Mouse (Mus musculus) embryonic facial prominence, embryonic 15.5 days (tissue): ENCODE measurements around the gene Cdk14. TPM values are rescaled to one million over a fixed set of nuclear protein-coding genes. Genes with fewer than 3 reads are reported as not detected.

Experiments
- ATAC-seq: fragments of 200-750 bp; cut with Nextera tagmentation; 2 replicates; pipeline ENCODE4 v1.8.0; 2017; ENCODE audit warnings: low read depth, moderate TSS enrichment; ENCODE audit not compliant: insufficient number of reproducible peaks, low FRiP score, low TSS enrichment
- H3K27ac ChIP-seq: fragments of 300-500 bp; sonication (generic); replicated peaks from 2 replicates; pipeline ENCODE4 v1.5.1; 2015; ENCODE audit warnings: mild to moderate bottlenecking, inconsistent platforms
- H3K27me3 ChIP-seq: fragments of 300-500 bp; sonication (generic); 2 replicates; pipeline ENCODE4 v1.6.1; 2015; ENCODE audit warnings: inconsistent platforms
- H3K36me3 ChIP-seq: fragments of 300-500 bp; sonication (generic); 2 replicates; pipeline ENCODE4 v1.6.1; 2015; ENCODE audit warnings: mild to moderate bottlenecking, inconsistent platforms
- H3K4me1 ChIP-seq: fragments of 300-500 bp; sonication (generic); 2 replicates; pipeline ENCODE4 v1.6.1; 2015; ENCODE audit warnings: inconsistent platforms
- H3K4me2 ChIP-seq: fragments of 300-500 bp; sonication (generic); replicated peaks from 2 replicates; pipeline ENCODE4 v1.6.1; 2015; ENCODE audit warnings: mild to moderate bottlenecking, inconsistent platforms
- H3K4me3 ChIP-seq: fragments of 300-500 bp; sonication (generic); replicated peaks from 2 replicates; pipeline ENCODE4 v1.5.1; 2015; ENCODE audit warnings: mild to moderate bottlenecking, inconsistent platforms
- H3K9ac ChIP-seq: fragments of 300-500 bp; sonication (generic); 2 replicates; pipeline ENCODE4 v1.6.1; 2015; ENCODE audit warnings: inconsistent platforms
- H3K9me3 ChIP-seq: fragments of 300-500 bp; sonication (generic); replicated peaks from 2 replicates; pipeline ENCODE4 v1.6.1; 2016; ENCODE audit warnings: inconsistent platforms
- WGBS: fragments of 180-500 bp; shearing (Covaris S2); methylation state at CpG from one replicate; pipeline ENCODE4 v1.1.7; 2015; 5-methylcytosine and 5-hydroxymethylcytosine counted together
- polyA plus RNA-seq: library from polyadenylated mRNA; unstranded; fragments of >200 nt; fragmentation: Nextera tagmentation; extraction: Ambion mirVana; gene quantifications from 2 replicates; pipeline ENCODE4 v1.2.1, GENCODE M21; 2015

The Cdk14 gene
- polyA plus RNA-seq, 1 experiment from 2014 or later, result 24.5 TPM

DNA sequence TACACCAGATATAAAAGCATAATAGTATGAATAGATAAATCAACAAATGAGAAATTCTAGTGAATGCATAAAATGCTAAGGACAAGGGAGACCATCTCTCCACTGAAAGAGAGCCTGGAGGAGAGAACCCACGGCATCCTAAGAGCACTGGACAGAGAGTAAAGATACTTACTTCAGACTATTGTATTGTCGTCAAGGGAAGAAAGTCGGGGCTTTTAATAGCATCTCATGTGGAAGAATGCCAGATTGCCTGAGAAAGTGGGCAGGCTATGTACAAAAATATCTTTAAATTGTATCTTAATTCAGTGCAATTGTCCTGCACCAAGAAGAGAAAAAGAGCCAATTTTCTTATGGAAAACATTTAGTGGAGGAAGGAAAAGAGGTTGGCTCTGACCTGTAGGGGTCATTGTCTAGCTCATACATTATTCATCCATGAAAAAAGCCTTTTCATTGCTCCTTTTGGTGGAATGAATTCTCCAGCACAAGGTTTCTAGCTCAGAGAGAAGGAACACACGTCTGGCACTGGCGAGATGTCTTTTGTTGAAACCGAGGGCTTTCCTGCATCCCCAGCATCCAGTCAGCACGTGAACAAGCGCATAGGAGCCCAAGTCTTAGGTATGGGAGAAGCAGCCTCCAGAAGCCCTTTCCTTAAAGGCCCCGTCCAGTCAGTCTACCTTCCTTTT is 646.9 kb downstream of the Cdk14 start:
- H3K9ac ChIP-seq, result no peak overlapping the region
- no peak overlapping the region for H3K4me3 ChIP-seq
- 55% methylated on average over 9 of the region's 9 CpGs for WGBS
- H3K4me2 ChIP-seq, result no peak overlapping the region
- no peaks in the 10 kb centered on the region for H3K4me1 ChIP-seq
- H3K27me3 ChIP-seq, result no peaks in the 10 kb centered on the region
- H3K9me3 ChIP-seq, result no peaks in the 10 kb centered on the region
- no peaks in the 10 kb centered on the region for H3K36me3 ChIP-seq
- no peak for ATAC-seq
- no peak overlapping the region for H3K27ac ChIP-seq

DNA sequence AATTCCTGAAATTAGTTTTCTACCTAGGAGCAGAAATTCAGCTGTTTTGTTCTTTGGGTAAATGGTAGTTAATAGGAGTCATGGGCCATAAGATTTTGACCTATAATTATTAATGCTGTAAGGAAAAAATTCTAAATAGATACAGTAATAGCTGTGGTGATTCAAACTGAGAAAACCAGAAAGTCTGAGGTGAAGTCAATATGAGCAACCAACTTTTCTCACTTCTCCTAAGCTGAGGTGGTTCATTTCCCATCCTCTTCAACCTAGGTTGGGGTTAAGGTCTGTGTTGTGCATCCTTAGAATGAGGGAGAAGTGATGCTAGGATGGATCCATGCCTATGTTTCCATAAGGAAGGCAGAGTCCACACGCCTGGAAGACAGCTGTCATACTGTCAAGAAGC is 649.5 kb downstream of the Cdk14 start:
- WGBS, result 86% methylated on average over 1 of the region's 1 CpGs
- H3K4me3 ChIP-seq, result no peak overlapping the region
- H3K9me3 ChIP-seq, result no peaks in the 10 kb centered on the region
- no peak overlapping the region for H3K9ac ChIP-seq
- ATAC-seq, result no peak
- H3K4me2 ChIP-seq, result no peak overlapping the region
- H3K4me1 ChIP-seq, result no peaks in the 10 kb centered on the region; the same call in 1 of the 2 replicates
- no peaks in the 10 kb centered on the region for H3K36me3 ChIP-seq
- no peak overlapping the region for H3K27ac ChIP-seq
- no peaks in the 10 kb centered on the region for H3K27me3 ChIP-seq

DNA sequence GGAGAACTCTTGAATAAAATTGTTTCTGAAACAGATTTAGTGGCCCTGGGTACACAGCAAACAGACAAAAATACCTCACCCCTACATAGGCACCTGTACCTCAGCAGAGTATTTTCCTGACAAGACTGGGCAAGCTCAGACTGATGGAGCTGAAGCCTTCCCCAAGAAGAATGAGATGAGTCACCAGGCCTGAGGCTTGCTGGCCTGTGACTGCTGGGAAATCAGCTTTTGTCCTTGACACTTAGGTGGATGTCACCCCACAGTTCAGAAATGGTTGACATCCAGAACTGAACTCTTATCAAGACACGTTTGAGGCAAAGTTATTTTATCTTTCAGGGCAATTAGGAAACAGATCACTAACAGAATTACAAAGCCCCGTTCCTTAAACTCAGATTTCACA is 652.2 kb downstream of the Cdk14 start:
- no peaks in the 10 kb centered on the region for H3K9me3 ChIP-seq
- ATAC-seq, result no peak; the same call in 1 of the 2 replicates
- 49% methylated on average over 2 of the region's 2 CpGs for WGBS
- H3K4me2 ChIP-seq, result no peak overlapping the region
- H3K27ac ChIP-seq, result 0 out of 2 replicates have a peak overlapping the region, but pooled peaks have one; percentile 22
- no peaks in the 10 kb centered on the region for H3K36me3 ChIP-seq
- H3K4me1 ChIP-seq, result no peaks in the 10 kb centered on the region; the same call in 1 of the 2 replicates
- no peaks in the 10 kb centered on the region for H3K27me3 ChIP-seq
- H3K4me3 ChIP-seq, result no peak overlapping the region
- no peak overlapping the region for H3K9ac ChIP-seq

DNA sequence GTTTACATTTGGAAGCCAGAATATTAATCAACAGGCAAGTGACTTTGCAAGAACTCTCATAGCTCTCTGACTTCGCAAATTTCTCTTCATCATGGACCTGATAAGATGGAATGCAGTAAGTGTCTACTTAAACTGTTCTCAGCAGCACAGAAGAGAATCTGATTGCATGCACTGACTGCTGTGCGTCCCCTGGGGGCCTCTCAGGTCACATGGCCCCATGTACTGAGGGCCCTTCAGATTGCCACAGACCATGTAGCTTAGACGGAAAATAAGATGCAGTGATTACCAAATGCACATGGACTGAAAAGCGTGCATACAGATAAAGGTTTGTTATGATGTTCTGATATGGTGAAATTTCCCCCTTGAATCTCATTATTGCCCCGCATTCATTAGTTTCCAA is 653.4 kb downstream of the Cdk14 start:
- no peaks in the 10 kb centered on the region for H3K9me3 ChIP-seq
- no peak overlapping the region for H3K4me2 ChIP-seq
- ATAC-seq, result no peak
- WGBS, result 60% methylated on average over 5 of the region's 5 CpGs
- H3K27me3 ChIP-seq, result no peaks in the 10 kb centered on the region
- no peak overlapping the region for H3K27ac ChIP-seq
- no peaks in the 10 kb centered on the region; the same call in 1 of the 2 replicates for H3K4me1 ChIP-seq
- no peaks in the 10 kb centered on the region for H3K36me3 ChIP-seq
- no peak overlapping the region for H3K4me3 ChIP-seq
- H3K9ac ChIP-seq, result no peak overlapping the region

DNA sequence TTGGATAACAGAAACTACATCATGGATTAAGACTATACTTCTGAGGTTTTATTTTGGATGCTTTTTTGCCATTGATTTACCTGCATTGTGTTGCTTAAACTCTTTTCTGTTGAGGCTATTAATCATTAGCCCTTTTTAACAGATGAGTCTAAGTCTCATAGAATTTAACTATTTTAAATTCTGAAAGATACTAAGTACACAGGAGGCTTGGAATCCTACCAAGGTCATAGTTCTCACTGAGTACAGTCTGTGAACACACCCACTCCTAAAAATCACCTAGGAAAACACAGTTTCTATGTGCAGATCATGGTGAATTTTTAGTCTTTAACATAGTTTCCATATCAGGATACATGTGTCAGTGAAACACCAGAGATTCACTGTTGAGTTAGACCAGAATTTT is 658.2 kb downstream of the Cdk14 start:
- Histone ChIP-seq H3K4me1 (no peaks in the 10 kb centered on the region), H3K27ac (no peak overlapping the region), H3K27me3 (no peaks in the 10 kb centered on the region), H3K4me3 (no peak overlapping the region), H3K9ac (no peak overlapping the region), H3K9me3 (no peaks in the 10 kb centered on the region), H3K36me3 (no peaks in the 10 kb centered on the region), H3K4me2 (no peak overlapping the region)
- ATAC-seq, result no peak

DNA sequence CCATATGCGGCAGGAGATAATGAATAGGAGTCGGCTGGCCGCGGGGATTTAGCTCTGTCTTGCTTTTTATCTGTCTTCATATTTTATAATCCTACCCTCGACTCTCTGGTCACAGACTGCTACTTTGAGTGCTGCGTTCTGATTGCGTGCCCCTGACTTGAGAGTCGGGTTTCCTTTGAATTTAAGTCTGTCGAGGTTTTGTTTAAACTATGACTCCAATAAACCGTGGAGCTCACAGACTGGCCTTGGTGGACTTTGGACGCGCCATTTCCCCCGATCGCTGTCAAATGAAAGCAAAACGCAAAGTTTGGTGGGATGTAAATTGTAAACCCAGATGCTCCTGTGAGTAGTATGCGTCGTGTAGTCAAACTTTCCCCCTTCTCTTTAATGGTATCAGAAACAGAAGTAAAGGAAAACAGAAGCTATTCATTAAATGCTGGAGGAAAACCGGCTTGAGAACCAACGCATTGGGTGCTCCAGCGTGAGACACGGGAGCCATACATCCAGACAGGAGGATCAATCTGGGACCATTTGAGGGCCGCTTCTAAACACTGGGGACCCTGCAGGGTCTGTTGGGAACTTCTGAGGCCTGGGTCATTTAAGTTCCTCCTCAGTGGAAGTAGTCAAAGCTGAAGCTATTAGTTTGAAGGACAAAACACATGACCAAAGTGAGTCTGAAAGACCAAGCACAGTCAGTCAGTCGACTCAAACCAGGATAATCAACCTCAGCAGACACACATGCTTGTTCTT is 661.6 kb downstream of the Cdk14 start:
- Histone ChIP-seq H3K4me3 (peak overlapping the region; percentile 78), H3K4me1 (peaks cover 22% of the 10 kb centered on the region), H3K9me3 (no peaks in the 10 kb centered on the region), H3K9ac (peak overlapping the region; percentile 31), H3K27me3 (no peaks in the 10 kb centered on the region), H3K36me3 (no peaks in the 10 kb centered on the region), H3K4me2 (peak overlapping the region; percentile 94), H3K27ac (peak overlapping the region; percentile 97)
- under 1% methylated on average over 23 of the region's 23 CpGs for WGBS
- peak; percentile 3; the same call in 1 of the 2 replicates for ATAC-seq

DNA sequence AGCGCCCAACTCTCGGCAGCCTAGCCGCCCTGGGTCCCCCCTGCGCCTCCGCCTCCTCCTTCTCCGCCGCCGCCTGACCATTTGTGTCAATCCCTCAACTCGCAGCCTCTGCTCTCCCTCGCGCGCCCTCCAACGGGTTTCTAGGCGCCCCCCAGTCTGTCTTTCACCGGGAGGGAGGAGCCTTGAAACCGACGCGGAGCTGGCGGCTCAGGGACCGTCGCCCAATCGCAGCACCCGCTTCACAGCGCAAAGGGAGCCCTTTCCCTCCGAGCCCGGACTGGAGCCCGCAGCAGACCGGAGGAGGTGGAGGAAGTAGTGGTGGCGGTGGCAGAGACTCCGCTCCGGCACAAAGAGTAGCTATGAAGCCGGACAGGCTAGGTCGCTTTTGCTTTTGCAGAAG is 662.2 kb downstream of the Cdk14 start, which contains the start of gene Fzd1:
Gene Fzd1 (minus strand): TSS at position 134 of the 400 bp plus-strand sequence.
- peak within 1 kb of the TSS; percentile 94 for H3K4me2 ChIP-seq
- peak; percentile 95 for ATAC-seq
- H3K9me3 ChIP-seq, result no peaks in the 10 kb centered on the region
- peak within 1 kb of the TSS; percentile 78 for H3K4me3 ChIP-seq
- no peaks in the 10 kb centered on the region for H3K27me3 ChIP-seq
- H3K27ac ChIP-seq, result peak within 1 kb of the TSS; percentile 97
- peaks cover 22% of the 10 kb centered on the region for H3K4me1 ChIP-seq
- H3K36me3 ChIP-seq, result no peaks in the 10 kb centered on the region
- peak within 1 kb of the TSS; percentile 76 for H3K9ac ChIP-seq
- under 1% methylated on average over 32 of the region's 33 CpGs for WGBS

DNA sequence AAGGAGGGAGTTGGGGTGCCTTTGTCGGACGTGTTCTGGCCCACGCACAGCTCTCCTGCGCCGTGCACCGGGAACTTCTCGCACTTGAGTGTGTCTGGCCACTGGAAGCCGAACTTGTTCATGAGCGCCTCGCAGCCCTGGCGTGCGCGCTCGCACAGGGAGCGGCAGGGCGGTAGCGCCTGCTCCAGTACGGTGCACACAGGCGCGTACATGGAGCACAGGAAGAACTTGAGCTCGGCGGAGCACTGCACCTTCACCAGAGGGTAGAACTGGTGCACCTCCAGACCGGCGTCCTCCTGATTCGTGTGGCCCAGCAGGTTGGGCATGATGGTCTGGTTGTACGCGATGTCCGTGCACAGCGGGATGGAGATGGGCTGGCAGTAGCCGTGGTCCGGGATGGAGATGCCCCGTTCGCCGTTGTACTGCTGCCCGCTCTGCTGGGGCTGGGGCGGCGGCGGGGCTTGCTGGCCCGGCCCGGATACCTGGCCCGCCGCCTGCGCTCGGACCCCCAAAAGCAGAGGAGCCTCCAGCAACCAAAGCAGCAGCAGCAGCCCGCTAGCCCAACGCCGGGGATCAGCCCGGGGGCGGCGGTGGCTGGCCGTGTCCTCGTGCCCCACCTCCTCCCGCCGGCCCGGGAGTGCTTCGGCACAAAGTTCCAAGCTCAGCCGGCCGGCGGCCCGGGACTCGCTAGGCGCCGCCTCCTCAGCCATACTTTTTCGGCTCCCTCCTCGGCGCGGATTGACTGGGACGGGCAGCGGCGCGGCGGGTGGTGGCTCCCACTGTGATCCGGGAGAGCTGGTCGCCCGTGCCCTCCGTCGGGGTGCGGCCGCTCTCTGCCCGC is 663.0 kb downstream of the Cdk14 start:
- Histone ChIP-seq H3K9me3 (no peaks in the 10 kb centered on the region), H3K4me1 (peaks cover 22% of the 10 kb centered on the region), H3K27me3 (no peaks in the 10 kb centered on the region), H3K9ac (peak overlapping the region; percentile 76), H3K4me2 (peak overlapping the region; percentile 94), H3K4me3 (peak overlapping the region; percentile 78), H3K27ac (peak overlapping the region; percentile 97), H3K36me3 (no peaks in the 10 kb centered on the region)
- WGBS, result under 1% methylated on average over 79 of the region's 80 CpGs
- ATAC-seq, result peak; percentile 44

DNA sequence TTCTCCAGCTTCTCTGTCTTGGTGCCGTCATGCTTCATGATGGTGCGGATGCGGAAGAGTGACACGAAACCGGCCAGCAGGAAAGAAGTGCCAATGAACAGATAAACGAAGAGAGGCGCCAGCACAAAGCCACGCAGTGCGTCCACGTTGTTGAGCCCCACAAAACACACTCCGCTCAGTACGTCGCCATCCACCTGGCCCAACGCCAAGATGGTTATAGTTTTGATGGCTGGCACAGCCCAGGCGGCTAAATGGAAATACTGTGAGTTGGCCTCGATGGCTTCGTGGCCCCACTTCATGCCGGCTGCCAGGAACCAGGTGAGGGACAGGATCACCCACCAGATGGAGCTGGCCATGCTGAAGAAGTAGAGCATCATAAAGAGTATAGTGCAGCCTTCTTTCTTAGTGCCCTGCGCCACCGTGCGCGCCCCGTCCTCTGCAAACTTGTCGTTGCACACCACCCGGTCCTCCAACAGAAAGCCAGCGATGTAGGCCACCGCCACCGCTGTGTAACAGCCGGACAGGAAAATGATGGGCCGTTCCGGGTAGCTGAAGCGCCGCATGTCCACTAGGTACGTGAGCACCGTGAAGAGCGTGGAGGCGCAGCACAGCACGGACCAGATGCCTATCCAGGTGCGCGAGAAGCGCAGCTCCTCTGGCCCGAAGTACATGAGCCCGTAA is 664.0 kb downstream of the Cdk14 start:
- H3K27me3 ChIP-seq, result no peaks in the 10 kb centered on the region
- H3K27ac ChIP-seq, result peak overlapping the region; percentile 97; the same call in 1 of the 2 replicates
- H3K4me2 ChIP-seq, result peak overlapping the region; percentile 94
- peak overlapping the region; percentile 78 for H3K4me3 ChIP-seq
- H3K36me3 ChIP-seq, result no peaks in the 10 kb centered on the region
- H3K9me3 ChIP-seq, result no peaks in the 10 kb centered on the region
- WGBS, result 2% methylated on average over 43 of the region's 43 CpGs
- no peak for ATAC-seq
- H3K9ac ChIP-seq, result peak overlapping the region; percentile 76
- H3K4me1 ChIP-seq, result peaks cover 22% of the 10 kb centered on the region

DNA sequence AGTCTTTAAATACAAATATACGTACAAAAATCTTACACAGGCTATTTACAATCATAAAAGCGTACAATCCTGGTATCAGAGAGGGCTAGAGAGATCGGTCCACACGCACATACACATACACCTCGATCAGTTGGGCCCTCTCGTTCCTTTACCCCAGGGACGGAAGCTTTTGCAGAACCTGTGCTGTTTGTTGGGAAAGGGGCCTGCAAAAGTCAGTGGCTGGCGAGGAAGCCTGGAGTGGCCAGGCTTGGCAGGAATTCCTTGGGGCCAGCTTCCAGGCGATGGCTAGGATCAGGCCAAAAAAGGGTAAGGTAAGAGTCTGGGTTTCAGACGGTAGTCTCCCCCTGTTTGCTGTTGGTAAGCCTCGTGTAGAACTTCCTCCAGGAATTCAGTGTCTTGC is 664.8 kb downstream of the Cdk14 start:
- Histone ChIP-seq H3K9ac (peak overlapping the region; percentile 76), H3K27me3 (no peaks in the 10 kb centered on the region), H3K9me3 (no peaks in the 10 kb centered on the region), H3K27ac (no peak overlapping the region), H3K36me3 (no peaks in the 10 kb centered on the region), H3K4me3 (peak overlapping the region; percentile 78), H3K4me2 (peak overlapping the region; percentile 94), H3K4me1 (peaks cover 22% of the 10 kb centered on the region)
- WGBS, result 32% methylated on average over 11 of the region's 11 CpGs
- no peak for ATAC-seq
